Mouse (Mus musculus) stomach, embryonic 16.5 days (tissue): ENCODE data around the gene Frmd4b. TPM values are rescaled to one million over a fixed set of nuclear protein-coding genes. Genes with fewer than 3 reads are reported as not detected.

Source experiments
- ATAC-seq: fragments of 200-750 bp; cut with Nextera tagmentation; 2 replicates; pipeline ENCODE4 v1.8.0; 2017; ENCODE audit warnings: moderate number of reproducible peaks, moderate TSS enrichment; ENCODE audit not compliant: insufficient read depth, low FRiP score
- H3K27ac ChIP-seq: fragments of 300-500 bp; sonication (generic); 2 replicates; pipeline ENCODE4 v1.5.1; 2014; ENCODE audit warnings: low read length
- H3K27me3 ChIP-seq: fragments of 300-500 bp; sonication (generic); 2 replicates; pipeline ENCODE4 v1.6.1; 2014; ENCODE audit warnings: low read length, control low read depth, mixed read lengths; ENCODE audit not compliant: control insufficient read depth, insufficient read depth
- H3K36me3 ChIP-seq: fragments of 300-500 bp; sonication (generic); 2 replicates; pipeline ENCODE4 v1.6.1; 2014; ENCODE audit warnings: low read length; ENCODE audit not compliant: control insufficient read depth, insufficient read depth
- H3K4me1 ChIP-seq: fragments of 300-500 bp; sonication (generic); 2 replicates; pipeline ENCODE4 v1.6.1; 2014; ENCODE audit warnings: low read length, control low read depth, mixed read lengths; ENCODE audit not compliant: control insufficient read depth, insufficient read depth
- H3K4me2 ChIP-seq: fragments of 300-500 bp; sonication (generic); 2 replicates; pipeline ENCODE4 v1.6.1; 2014; ENCODE audit warnings: low read depth, low read length, mixed read lengths
- H3K4me3 ChIP-seq: fragments of 300-500 bp; sonication (generic); replicated peaks from 2 replicates; pipeline ENCODE4 v1.5.1; 2014; ENCODE audit warnings: mild to moderate bottlenecking, low read length
- H3K9ac ChIP-seq: fragments of 300-500 bp; sonication (generic); 2 replicates; pipeline ENCODE4 v1.6.1; 2014; ENCODE audit warnings: low read length
- H3K9me3 ChIP-seq: fragments of 300-500 bp; sonication (generic); replicated peaks from 2 replicates; pipeline ENCODE4 v1.6.1; 2016; ENCODE audit warnings: low read length, control low read depth; ENCODE audit not compliant: control insufficient read depth
- WGBS: fragments of 180-500 bp; shearing (Covaris S2); extraction: QIAGEN DNeasy Blood & Tissue Kit; methylation state at CpG from one replicate; pipeline ENCODE4 v1.1.7; 2014; 5-methylcytosine and 5-hydroxymethylcytosine counted together
- polyA plus RNA-seq: library from polyadenylated mRNA; unstranded; fragments of >200 nt; fragmentation: Nextera tagmentation; extraction: Ambion mirVana; gene quantifications from 2 replicates; pipeline ENCODE4 v1.2.1, GENCODE M21; 2015

The Frmd4b gene
- polyA plus RNA-seq: 17.1 and 17.5 TPM in 2 replicates

- H3K9ac ChIP-seq: peak within 1 kb of the TSS; percentile 73
- no peaks in the 10 kb centered on the region for H3K9me3 ChIP-seq
- H3K4me3 ChIP-seq: peak within 1 kb of the TSS; percentile 65
- peak within 1 kb of the TSS; percentile 66 for H3K27ac ChIP-seq
- under 1% methylated on average over 42 of the region's 42 CpGs for WGBS
- peak within 1 kb of the TSS; percentile 96 for H3K4me2 ChIP-seq
- peaks cover 8% of the 10 kb centered on the region; the same call in 1 of the 2 replicates for H3K4me1 ChIP-seq
- peaks cover 12% of the 10 kb centered on the region for H3K27me3 ChIP-seq
- H3K36me3 ChIP-seq: no peaks in the 10 kb centered on the region
- peak; percentile 81 for ATAC-seq
Observed at GRCm38 (mm10) chr6:97617266-97617743, at the start of gene Frmd4b. Gene Frmd4b (minus strand): TSS chr6:97617541.

GRCm38 (mm10) chr6:97666417-97666816 is 49.1 kb upstream of the Frmd4b start:
- Histone ChIP-seq H3K27me3 (no peaks in the 10 kb centered on the region), H3K4me1 (peaks cover 4% of the 10 kb centered on the region), H3K9me3 (no peaks in the 10 kb centered on the region), H3K4me2 (no peak overlapping the region), H3K9ac (no peak overlapping the region), H3K36me3 (no peaks in the 10 kb centered on the region), H3K4me3 (no peak overlapping the region), H3K27ac (no peak overlapping the region)
- no peak for ATAC-seq
- whole genome bisulfite sequencing: 25% methylated on average over 2 of the region's 2 CpGs

GRCm38 (mm10) chr6:97658921-97659320 is 41.6 kb upstream of the Frmd4b start:
- Histone ChIP-seq H3K27me3 (no peaks in the 10 kb centered on the region), H3K4me3 (no peak overlapping the region), H3K36me3 (no peaks in the 10 kb centered on the region), H3K9ac (no peak overlapping the region), H3K9me3 (no peaks in the 10 kb centered on the region), H3K4me1 (no peaks in the 10 kb centered on the region), H3K27ac (no peak overlapping the region), H3K4me2 (no peak overlapping the region)
- ATAC-seq: no peak
- 79% methylated on average over 6 of the region's 6 CpGs for WGBS

- Histone ChIP-seq H3K36me3 (no peaks in the 10 kb centered on the region), H3K4me2 (no peak overlapping the region), H3K4me1 (no peaks in the 10 kb centered on the region), H3K27ac (no peak overlapping the region), H3K9me3 (no peaks in the 10 kb centered on the region), H3K27me3 (no peaks in the 10 kb centered on the region), H3K4me3 (no peak overlapping the region), H3K9ac (no peak overlapping the region)
- no peak for ATAC-seq
- 83% methylated on average over 3 of the region's 3 CpGs for WGBS
Observed at GRCm38 (mm10) chr6:97655986-97656385, 38.6 kb upstream of the Frmd4b start.

GRCm38 (mm10) chr6:97647501-97647900 is 30.2 kb upstream of the Frmd4b start:
- ATAC-seq: no peak
- Histone ChIP-seq H3K9me3 (no peaks in the 10 kb centered on the region), H3K27ac (no peak overlapping the region), H3K27me3 (no peaks in the 10 kb centered on the region), H3K4me2 (no peak overlapping the region), H3K36me3 (no peaks in the 10 kb centered on the region), H3K4me3 (no peak overlapping the region), H3K4me1 (no peaks in the 10 kb centered on the region), H3K9ac (no peak overlapping the region)
- 91% methylated on average over 14 of the region's 14 CpGs for WGBS

- Histone ChIP-seq H3K9me3 (no peaks in the 10 kb centered on the region), H3K4me3 (no peak overlapping the region), H3K27ac (no peak overlapping the region), H3K9ac (no peak overlapping the region), H3K36me3 (no peaks in the 10 kb centered on the region), H3K4me2 (no peak overlapping the region), H3K4me1 (no peaks in the 10 kb centered on the region), H3K27me3 (no peaks in the 10 kb centered on the region)
- no peak for ATAC-seq
- WGBS: 62% methylated on average over 9 of the region's 9 CpGs
Observed at GRCm38 (mm10) chr6:97623330-97623729, 6.0 kb upstream of the Frmd4b start.

GRCm38 (mm10) chr6:97622236-97622635 is 4.9 kb upstream of the Frmd4b start:
- Histone ChIP-seq H3K36me3 (no peaks in the 10 kb centered on the region), H3K4me2 (no peak overlapping the region), H3K4me1 (no peaks in the 10 kb centered on the region), H3K9me3 (no peaks in the 10 kb centered on the region), H3K27ac (no peak overlapping the region), H3K4me3 (no peak overlapping the region), H3K9ac (no peak overlapping the region), H3K27me3 (no peaks in the 10 kb centered on the region)
- no peak for ATAC-seq
- WGBS: 54% methylated on average over 5 of the region's 5 CpGs

- no peak for ATAC-seq
Observed at GRCm38 (mm10) chr6:97617774-97618173, 433 bp upstream of the Frmd4b start.

GRCm38 (mm10) chr6:97616658-97617265 is 579 bp downstream of the Frmd4b start:
- Histone ChIP-seq H3K36me3 (no peaks in the 10 kb centered on the region), H3K9ac (peak overlapping the region; percentile 73), H3K27ac (peak overlapping the region; percentile 66), H3K4me1 (peaks cover 8% of the 10 kb centered on the region; the same call in 1 of the 2 replicates), H3K4me2 (peak overlapping the region; percentile 96), H3K9me3 (no peaks in the 10 kb centered on the region), H3K27me3 (peaks cover 12% of the 10 kb centered on the region), H3K4me3 (peak overlapping the region; percentile 65)
- ATAC-seq: peak; percentile 51
- 0% methylated on average over 40 of the region's 40 CpGs for WGBS

More at GRCm38 (mm10) chr6:97617774-97618173, 433 bp upstream of the Frmd4b start:
- Histone ChIP-seq H3K27ac (no peak overlapping the region), H3K36me3 (no peaks in the 10 kb centered on the region), H3K4me1 (peaks cover 8% of the 10 kb centered on the region; the same call in 1 of the 2 replicates), H3K4me2 (peak overlapping the region; percentile 96), H3K9ac (peak overlapping the region; percentile 73), H3K27me3 (peaks cover 12% of the 10 kb centered on the region), H3K4me3 (peak overlapping the region; percentile 65), H3K9me3 (no peaks in the 10 kb centered on the region)
- 19% methylated on average over 7 of the region's 7 CpGs for WGBS
